Mouse (Mus musculus) T-helper 2 cell (primary cell): ENCODE results near the gene Gm45716.

ENCODE experiments used
- in situ Hi-C: fragments of 300-600 bp; cut with MboI, MseI; formaldehyde crosslinking; loops from one replicate; pipeline ENCODE4 v1.15.1; 2025; ENCODE audit warnings: high pct_unique_total_duplicates

Gene Gm45716

GRCm38 (mm10) chr11:90249701-90250141, 62.2 kb downstream of the Gm45716 start:
- in situ Hi-C loops, result loop anchor here (25.0 kb wide), 1 partner anchor 1537 kb away; the partner anchor contains the start of gene Msi2

GRCm38 (mm10) chr11:90250189-90250588, 62.7 kb downstream of the Gm45716 start:
- in situ Hi-C loops, result loop anchor here (25.0 kb wide), 1 partner anchor 1538 kb away; the partner anchor contains the start of gene Msi2

- in situ Hi-C loops, result loop anchor here (25.0 kb wide), 1 partner anchor 1538 kb away; the partner anchor contains the start of gene Msi2
These were observed 63.2 kb downstream of the Gm45716 start for GRCm38 (mm10) chr11:90250730-90251129.

GRCm38 (mm10) chr11:90251923-90252322, 64.4 kb downstream of the Gm45716 start:
- in situ Hi-C loops, result loop anchor here (25.0 kb wide), 1 partner anchor 1540 kb away; the partner anchor contains the start of gene Msi2

- in situ Hi-C loops, result loop anchor here (25.0 kb wide), 1 partner anchor 1540 kb away; the partner anchor contains the start of gene Msi2
These were observed 64.9 kb downstream of the Gm45716 start for GRCm38 (mm10) chr11:90252366-90252765.

GRCm38 (mm10) chr11:90254536-90254935, 67.1 kb downstream of the Gm45716 start:
- in situ Hi-C loops, result loop anchor here (25.0 kb wide), 1 partner anchor 1542 kb away; the partner anchor contains the start of gene Msi2

GRCm38 (mm10) chr11:90255687-90256086, 68.2 kb downstream of the Gm45716 start:
- in situ Hi-C loops, result loop anchor here (25.0 kb wide), 1 partner anchor 1543 kb away; the partner anchor contains the start of gene Msi2

- in situ Hi-C loops, result loop anchor here (25.0 kb wide), 1 partner anchor 1545 kb away; the partner anchor contains the start of gene Msi2
These were observed 69.5 kb downstream of the Gm45716 start for GRCm38 (mm10) chr11:90256833-90257525.

- in situ Hi-C loops, result loop anchor here (25.0 kb wide), 1 partner anchor 1546 kb away; the partner anchor contains the start of gene Msi2
These were observed 70.9 kb downstream of the Gm45716 start for GRCm38 (mm10) chr11:90258321-90258927.

- in situ Hi-C loops, result loop anchor here (25.0 kb wide), 1 partner anchor 1547 kb away; the partner anchor contains the start of gene Msi2
These were observed 71.6 kb downstream of the Gm45716 start for GRCm38 (mm10) chr11:90259071-90259470.

GRCm38 (mm10) chr11:90259826-90260225, 72.3 kb downstream of the Gm45716 start:
- in situ Hi-C loops, result loop anchor here (25.0 kb wide), 1 partner anchor 1548 kb away; the partner anchor contains the start of gene Msi2

- in situ Hi-C loops, result loop anchor here (25.0 kb wide), 1 partner anchor 1552 kb away; the partner anchor contains the start of gene Msi2
These were observed 76.7 kb downstream of the Gm45716 start for GRCm38 (mm10) chr11:90264180-90264579.

- in situ Hi-C loops, result loop anchor here (25.0 kb wide), 1 partner anchor 1553 kb away; the partner anchor contains the start of gene Msi2
These were observed 78.1 kb downstream of the Gm45716 start for GRCm38 (mm10) chr11:90265581-90265980.

- in situ Hi-C loops, result loop anchor here (25.0 kb wide), 1 partner anchor 1557 kb away; the partner anchor contains the start of gene Msi2
These were observed 81.5 kb downstream of the Gm45716 start for GRCm38 (mm10) chr11:90268934-90269333.

GRCm38 (mm10) chr11:90269398-90270123, 82.1 kb downstream of the Gm45716 start:
- in situ Hi-C loops, result loop anchor here (25.0 kb wide), 1 partner anchor 1557 kb away; the partner anchor contains the start of gene Msi2

- in situ Hi-C loops, result loop anchor here (25.0 kb wide), 1 partner anchor 1558 kb away; the partner anchor contains the start of gene Msi2
These were observed 82.8 kb downstream of the Gm45716 start for GRCm38 (mm10) chr11:90270132-90270877.

GRCm38 (mm10) chr11:90274187-90274586, 86.7 kb downstream of the Gm45716 start:
- in situ Hi-C loops, result loop anchor here (25.0 kb wide), 1 partner anchor 1562 kb away; the partner anchor contains the start of gene Msi2

GRCm38 (mm10) chr11:90275663-90276062, 88.2 kb downstream of the Gm45716 start:
- in situ Hi-C loops, result no loop called here

GRCm38 (mm10) chr11:90276150-90276549, 88.7 kb downstream of the Gm45716 start:
- in situ Hi-C loops, result no loop called here

- in situ Hi-C loops, result no loop called here
These were observed 89.1 kb downstream of the Gm45716 start for GRCm38 (mm10) chr11:90276561-90276960.
